Mouse (Mus musculus) lung, postnatal 0 days (tissue): ENCODE results near the gene Nacc2.
A peak's percentile ranks its signal among the peaks of the same experiment; 100 is the strongest.

Experiments
- CTCF ChIP-seq: IDR thresholded peaks from 2 replicates; pipeline ENCODE4 v1.5.1; 2016; ENCODE audit warnings: antibody characterized with exemption, mild to moderate bottlenecking
- EP300 ChIP-seq: IDR thresholded peaks from 2 replicates; pipeline ENCODE4 v1.6.1; 2016; ENCODE audit warnings: antibody characterized with exemption, mild to moderate bottlenecking, control low read depth

GRCm38 (mm10) chr2:26055046-26055746 is 67.8 kb downstream of the Nacc2 start:
- TF ChIP-seq EP300 (no peak), CTCF (peak; percentile 95)
